Mouse (Mus musculus) midbrain, embryonic 15.5 days (tissue): ENCODE measurements at regions not wholly inside any gene's neighbourhood (a gene's known extent, or its start where the extent isn't known, plus 50 kb on each side); places are given as distances from the start of the nearest gene placed in this dataset.

Experiments
- ATAC-seq: fragments of 200-750 bp; cut with Nextera tagmentation; replicated peaks from 2 replicates; pipeline ENCODE4 v1.8.0; 2017; ENCODE audit warnings: moderate TSS enrichment
- H3K27ac ChIP-seq: fragments of 300-500 bp; sonication (generic); 2 replicates; pipeline ENCODE4 v1.5.1; 2015; ENCODE audit warnings: mild to moderate bottlenecking, inconsistent platforms
- H3K27me3 ChIP-seq: fragments of 300-500 bp; sonication (generic); replicated peaks from 2 replicates; pipeline ENCODE4 v1.6.1; 2015; ENCODE audit warnings: inconsistent platforms
- H3K36me3 ChIP-seq: fragments of 300-500 bp; sonication (generic); replicated peaks from 2 replicates; pipeline ENCODE4 v1.6.1; 2015; ENCODE audit warnings: inconsistent platforms
- H3K4me1 ChIP-seq: fragments of 300-500 bp; sonication (generic); 2 replicates; pipeline ENCODE4 v1.6.1; 2015; ENCODE audit warnings: inconsistent platforms
- H3K4me2 ChIP-seq: fragments of 300-500 bp; sonication (generic); 2 replicates; pipeline ENCODE4 v1.6.1; 2015; ENCODE audit warnings: inconsistent platforms, mild to moderate bottlenecking, moderate library complexity
- H3K4me3 ChIP-seq: fragments of 300-500 bp; sonication (generic); 2 replicates; pipeline ENCODE4 v1.5.1; 2015; ENCODE audit warnings: mild to moderate bottlenecking, inconsistent platforms
- H3K9ac ChIP-seq: fragments of 300-500 bp; sonication (generic); 2 replicates; pipeline ENCODE4 v1.6.1; 2015; ENCODE audit warnings: mild to moderate bottlenecking, inconsistent platforms
- H3K9me3 ChIP-seq: fragments of 300-500 bp; sonication (generic); 2 replicates; pipeline ENCODE4 v1.6.1; 2016; ENCODE audit warnings: inconsistent platforms
- WGBS: fragments of 180-500 bp; shearing (Covaris S2); methylation state at CpG from one replicate; pipeline ENCODE4 v1.1.7; 2015; ENCODE audit warnings: mixed read lengths; 5-methylcytosine and 5-hydroxymethylcytosine counted together

- Histone ChIP-seq H3K4me3 (no peak overlapping the region), H3K4me2 (no peak overlapping the region), H3K9me3 (no peaks in the 10 kb centered on the region), H3K36me3 (no peaks in the 10 kb centered on the region), H3K9ac (no peak overlapping the region), H3K27me3 (no peaks in the 10 kb centered on the region), H3K4me1 (peaks cover 4% of the 10 kb centered on the region; the same call in 1 of the 2 replicates), H3K27ac (no peak overlapping the region)
- WGBS, result 92% methylated on average over 1 of the region's 1 CpGs
- ATAC-seq, result no peak
Measured at GRCm38 (mm10) chr14:98937933-98938332, 56.2 kb downstream of the Rpl36a-ps1 start.

DNA sequence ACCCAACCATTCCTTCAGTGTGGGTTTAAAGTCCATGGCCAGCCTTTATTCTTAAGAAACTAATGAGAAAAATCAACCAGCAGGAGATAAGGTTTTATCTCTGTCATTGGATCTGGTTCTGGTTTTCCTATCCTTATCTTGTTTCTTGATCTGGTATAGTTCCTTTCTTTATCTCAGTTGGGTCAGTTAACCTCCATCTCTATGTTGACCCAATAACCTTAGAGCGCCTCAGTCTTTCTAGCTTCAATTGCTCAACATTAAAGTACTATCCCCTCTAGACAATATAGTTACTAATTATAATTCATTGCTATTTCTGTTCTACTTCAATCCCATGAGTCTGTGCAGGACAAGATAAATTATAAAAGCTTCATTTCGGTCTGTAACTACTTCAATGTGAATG lies 56.7 kb downstream of the Rpl36a-ps1 start:
- Histone ChIP-seq H3K9ac (no peak overlapping the region), H3K9me3 (no peaks in the 10 kb centered on the region), H3K36me3 (no peaks in the 10 kb centered on the region), H3K27me3 (no peaks in the 10 kb centered on the region), H3K4me3 (no peak overlapping the region), H3K4me2 (no peak overlapping the region), H3K27ac (no peak overlapping the region), H3K4me1 (peaks cover 4% of the 10 kb centered on the region; the same call in 1 of the 2 replicates)
- no peak for ATAC-seq
- 92% methylated on average over 2 of the region's 2 CpGs for WGBS

DNA sequence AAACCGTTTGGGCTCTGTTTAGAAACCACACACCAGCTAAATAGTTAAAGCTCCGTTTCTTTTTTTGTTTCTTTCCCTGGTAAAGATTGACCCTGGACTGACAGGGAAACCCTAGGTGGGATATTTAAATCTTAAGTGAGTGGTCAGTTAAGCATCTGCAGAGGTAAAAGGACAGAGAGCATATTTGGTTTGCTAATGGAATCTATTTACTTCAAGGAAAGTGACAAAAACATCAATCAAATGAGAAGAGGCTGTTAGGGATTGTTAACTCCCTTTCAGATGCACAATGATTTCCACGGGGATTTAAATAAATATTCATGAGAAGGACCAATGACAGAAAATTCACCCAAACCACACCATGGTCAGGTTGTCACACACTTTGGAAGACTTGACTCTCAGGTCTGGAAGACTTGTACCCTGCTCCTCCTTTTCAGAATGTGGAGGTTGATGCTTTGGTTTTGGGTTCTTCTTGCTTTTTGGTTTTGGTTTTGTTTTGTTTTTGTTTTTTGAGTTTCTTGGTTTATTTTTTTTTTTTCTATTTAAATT lies 60.7 kb downstream of the Rpl36a-ps1 start:
- no peak overlapping the region for H3K4me2 ChIP-seq
- no peak overlapping the region for H3K9ac ChIP-seq
- no peaks in the 10 kb centered on the region for H3K36me3 ChIP-seq
- H3K27me3 ChIP-seq, result no peaks in the 10 kb centered on the region
- ATAC-seq, result no peak
- H3K4me1 ChIP-seq, result peaks cover 4% of the 10 kb centered on the region; the same call in 1 of the 2 replicates
- 4% methylated on average over 3 of the region's 3 CpGs for WGBS
- H3K9me3 ChIP-seq, result no peaks in the 10 kb centered on the region
- H3K4me3 ChIP-seq, result no peak overlapping the region
- no peak overlapping the region for H3K27ac ChIP-seq

DNA sequence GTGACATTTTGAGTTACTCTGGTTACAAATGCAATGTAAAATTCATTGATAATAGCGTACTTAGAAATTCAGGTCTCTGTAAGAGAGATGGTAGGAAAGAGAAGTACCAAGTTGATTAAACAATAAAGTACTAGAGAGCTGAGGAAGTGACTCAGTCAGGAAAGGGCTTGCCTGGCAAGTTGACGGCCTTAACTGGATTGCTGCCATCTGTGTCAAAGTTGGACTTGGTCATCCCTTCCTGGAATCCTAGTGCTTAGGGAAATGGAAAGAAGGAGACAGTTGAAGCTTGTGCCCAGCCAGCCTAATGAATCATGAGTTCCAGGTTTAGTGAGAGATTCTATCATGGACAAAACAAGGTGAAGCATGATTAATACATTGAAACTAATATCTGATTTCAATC lies 64.8 kb downstream of the Rpl36a-ps1 start:
- Histone ChIP-seq H3K4me3 (no peak overlapping the region), H3K4me1 (peaks cover 4% of the 10 kb centered on the region; the same call in 1 of the 2 replicates), H3K9me3 (no peaks in the 10 kb centered on the region), H3K27ac (no peak overlapping the region), H3K9ac (no peak overlapping the region), H3K27me3 (no peaks in the 10 kb centered on the region), H3K36me3 (no peaks in the 10 kb centered on the region), H3K4me2 (no peak overlapping the region)
- ATAC-seq, result no peak
- 90% methylated on average over 2 of the region's 2 CpGs for WGBS

GRCm38 (mm10) chr14:98908234-98908633 lies 85.9 kb downstream of the Rpl36a-ps1 start:
- Histone ChIP-seq H3K9me3 (no peaks in the 10 kb centered on the region), H3K4me1 (no peaks in the 10 kb centered on the region), H3K4me3 (no peak overlapping the region), H3K9ac (no peak overlapping the region), H3K36me3 (no peaks in the 10 kb centered on the region), H3K27ac (no peak overlapping the region), H3K27me3 (no peaks in the 10 kb centered on the region), H3K4me2 (no peak overlapping the region)
- no peak for ATAC-seq
- WGBS, result 86% methylated on average over 5 of the region's 5 CpGs

DNA sequence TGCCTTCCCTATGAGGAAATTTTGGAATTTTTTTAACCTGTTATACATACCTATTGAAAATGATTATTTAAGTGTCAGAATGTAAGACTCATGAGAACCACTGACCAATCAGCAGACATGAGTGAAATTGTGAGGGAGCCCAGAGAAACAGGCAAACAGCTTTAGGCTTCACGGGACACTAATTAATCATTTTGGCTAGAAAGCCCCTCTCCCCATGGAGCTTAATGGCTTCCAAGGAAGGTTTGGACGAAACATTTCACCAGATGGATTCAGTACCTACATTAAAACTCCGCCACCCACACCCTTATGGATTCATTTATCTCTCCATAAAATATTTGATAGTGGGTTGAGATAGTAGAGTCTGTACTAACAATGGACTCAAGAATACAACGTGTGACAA lies 95.2 kb downstream of the Rpl36a-ps1 start:
- no peaks in the 10 kb centered on the region for H3K9me3 ChIP-seq
- no peak for ATAC-seq
- H3K4me2 ChIP-seq, result no peak overlapping the region
- WGBS, result 76% methylated on average over 4 of the region's 4 CpGs
- H3K36me3 ChIP-seq, result no peaks in the 10 kb centered on the region
- no peak overlapping the region for H3K4me3 ChIP-seq
- H3K27me3 ChIP-seq, result no peaks in the 10 kb centered on the region
- no peaks in the 10 kb centered on the region for H3K4me1 ChIP-seq
- no peak overlapping the region for H3K27ac ChIP-seq
- H3K9ac ChIP-seq, result no peak overlapping the region

- no peak overlapping the region for H3K4me3 ChIP-seq
- H3K4me1 ChIP-seq, result no peaks in the 10 kb centered on the region
- no peaks in the 10 kb centered on the region for H3K9me3 ChIP-seq
- no peak for ATAC-seq
- H3K36me3 ChIP-seq, result no peaks in the 10 kb centered on the region
- no peak overlapping the region for H3K9ac ChIP-seq
- no peaks in the 10 kb centered on the region for H3K27me3 ChIP-seq
- H3K27ac ChIP-seq, result no peak overlapping the region
- 88% methylated on average over 1 of the region's 1 CpGs for WGBS
- H3K4me2 ChIP-seq, result no peak overlapping the region
Measured at GRCm38 (mm10) chr14:98897390-98897789, 96.7 kb downstream of the Rpl36a-ps1 start.

- no peaks in the 10 kb centered on the region for H3K9me3 ChIP-seq
- no peaks in the 10 kb centered on the region for H3K36me3 ChIP-seq
- WGBS, result 89% methylated on average over 1 of the region's 1 CpGs
- no peak overlapping the region for H3K9ac ChIP-seq
- H3K4me1 ChIP-seq, result no peaks in the 10 kb centered on the region
- H3K27me3 ChIP-seq, result no peaks in the 10 kb centered on the region
- H3K27ac ChIP-seq, result no peak overlapping the region
- ATAC-seq, result no peak
- no peak overlapping the region for H3K4me3 ChIP-seq
- no peak overlapping the region for H3K4me2 ChIP-seq
Measured at GRCm38 (mm10) chr14:98895933-98896332, 98.2 kb downstream of the Rpl36a-ps1 start.

- H3K36me3 ChIP-seq, result no peaks in the 10 kb centered on the region
- H3K27me3 ChIP-seq, result no peaks in the 10 kb centered on the region
- H3K4me3 ChIP-seq, result no peak overlapping the region
- H3K27ac ChIP-seq, result no peak overlapping the region
- ATAC-seq, result no peak
- WGBS, result 87% methylated on average over 3 of the region's 3 CpGs
- no peaks in the 10 kb centered on the region for H3K9me3 ChIP-seq
- H3K4me2 ChIP-seq, result no peak overlapping the region
- H3K4me1 ChIP-seq, result no peaks in the 10 kb centered on the region
- H3K9ac ChIP-seq, result no peak overlapping the region
Measured at GRCm38 (mm10) chr14:98892670-98893069, 101.4 kb downstream of the Rpl36a-ps1 start.

GRCm38 (mm10) chr14:98891252-98891947 lies 102.7 kb downstream of the Rpl36a-ps1 start:
- no peak overlapping the region for H3K9ac ChIP-seq

DNA sequence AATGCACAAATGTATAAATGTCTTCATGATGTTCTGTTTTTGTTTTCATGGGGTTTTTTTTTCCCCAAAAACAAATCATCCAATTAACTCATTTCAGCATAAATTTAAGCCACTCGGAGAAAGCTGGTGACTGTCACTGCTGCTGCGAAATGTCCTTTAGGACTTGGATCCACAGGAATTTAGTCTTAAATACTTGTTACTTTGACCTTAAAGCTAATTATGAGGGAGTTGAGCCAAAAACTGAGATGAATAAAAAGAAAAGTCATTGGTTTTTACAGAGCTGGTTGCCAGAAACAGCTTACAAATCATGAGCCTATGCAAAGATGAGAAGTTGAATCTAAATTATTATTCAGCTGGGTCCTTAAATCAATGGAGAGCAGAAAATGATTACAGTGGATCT lies 106.5 kb downstream of the Rpl36a-ps1 start:
- no peak for ATAC-seq
- Histone ChIP-seq H3K4me2 (no peak overlapping the region), H3K9me3 (no peaks in the 10 kb centered on the region), H3K4me1 (no peaks in the 10 kb centered on the region), H3K27me3 (no peaks in the 10 kb centered on the region), H3K9ac (no peak overlapping the region), H3K4me3 (no peak overlapping the region), H3K27ac (no peak overlapping the region), H3K36me3 (no peaks in the 10 kb centered on the region)
- WGBS, result 82% methylated on average over 2 of the region's 2 CpGs

More at GRCm38 (mm10) chr14:98891252-98891947, 102.7 kb downstream of the Rpl36a-ps1 start:
- 73% methylated on average over 5 of the region's 5 CpGs for WGBS
- no peak overlapping the region for H3K4me3 ChIP-seq
- ATAC-seq, result no peak
- no peaks in the 10 kb centered on the region for H3K4me1 ChIP-seq
- H3K9me3 ChIP-seq, result no peaks in the 10 kb centered on the region
- no peaks in the 10 kb centered on the region for H3K36me3 ChIP-seq
- no peak overlapping the region for H3K4me2 ChIP-seq
- H3K27me3 ChIP-seq, result no peaks in the 10 kb centered on the region
- H3K27ac ChIP-seq, result no peak overlapping the region

- Histone ChIP-seq H3K9ac (no peak overlapping the region), H3K4me3 (no peak overlapping the region), H3K4me1 (no peaks in the 10 kb centered on the region), H3K36me3 (no peaks in the 10 kb centered on the region), H3K27ac (no peak overlapping the region), H3K4me2 (no peak overlapping the region), H3K9me3 (no peaks in the 10 kb centered on the region), H3K27me3 (no peaks in the 10 kb centered on the region)
- 5% methylated on average over 1 of the region's 1 CpGs for WGBS
- no peak for ATAC-seq
Measured at GRCm38 (mm10) chr14:98886982-98887381, 107.1 kb downstream of the Rpl36a-ps1 start.

DNA sequence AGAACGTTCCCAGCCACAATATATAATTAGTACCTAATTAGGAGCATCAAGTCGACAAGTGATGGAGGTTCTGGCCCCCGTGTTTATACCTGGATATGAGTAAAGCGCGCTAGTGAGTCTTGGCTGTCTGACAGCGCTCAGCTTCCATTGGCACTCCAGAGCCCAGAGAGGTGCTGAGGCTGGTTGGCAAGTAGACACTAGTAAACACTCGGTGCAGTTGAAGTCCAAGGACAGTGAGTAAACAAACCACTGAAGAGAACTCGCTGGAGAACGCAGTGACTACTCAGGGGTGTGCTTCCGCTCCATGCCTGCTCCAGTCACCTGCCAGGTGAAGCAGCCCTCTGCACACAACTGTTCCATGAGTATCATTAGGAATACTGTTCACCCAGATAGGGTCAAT lies 111.5 kb downstream of the Rpl36a-ps1 start:
- H3K9me3 ChIP-seq, result no peaks in the 10 kb centered on the region
- no peak overlapping the region for H3K4me2 ChIP-seq
- 91% methylated on average over 10 of the region's 10 CpGs for WGBS
- H3K4me1 ChIP-seq, result no peaks in the 10 kb centered on the region
- ATAC-seq, result no peak
- H3K36me3 ChIP-seq, result no peaks in the 10 kb centered on the region
- no peak overlapping the region for H3K4me3 ChIP-seq
- no peak overlapping the region for H3K9ac ChIP-seq
- H3K27ac ChIP-seq, result no peak overlapping the region
- no peaks in the 10 kb centered on the region for H3K27me3 ChIP-seq
